Mouse (Mus musculus): Measurements from ENCODE around the gene Rnf11. TPM values are rescaled to one million over a fixed set of nuclear protein-coding genes. Genes with fewer than 3 reads are reported as not detected.
A peak's percentile ranks its signal among the peaks of the same experiment; 100 is the strongest.

The Rnf11 gene
- total RNA-seq (2014; rRNA removed) (158 TPM in 2 replicates), polyA plus RNA-seq (2015; fragmentation: Nextera tagmentation; extraction: Ambion mirVana) (83.4 and 89.3 TPM in 2 replicates)

DNA sequence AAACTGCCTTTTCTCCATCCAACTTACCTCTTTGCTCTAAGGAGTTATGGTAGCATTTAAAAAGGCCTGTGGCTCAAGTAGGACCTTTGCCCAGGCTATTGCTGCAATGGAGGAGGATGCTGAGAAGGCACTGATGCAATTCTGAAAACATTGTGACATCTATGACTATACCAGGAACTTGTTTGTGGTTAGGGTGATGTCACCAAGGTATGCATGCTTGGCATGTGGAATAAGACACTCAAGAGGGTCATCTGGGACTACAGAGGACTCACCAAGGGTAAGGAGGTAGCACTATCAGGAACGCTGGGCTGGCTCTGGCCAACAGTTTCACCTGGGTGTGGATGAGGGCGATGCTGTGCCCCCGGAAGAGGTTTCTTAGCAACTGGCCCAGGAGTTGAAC, at the start of gene Rnf11:
Rnf11 (minus strand) TSS at position 108 of the 400 bp plus-strand sequence.
- no peaks in the 10 kb centered on the region for H3K4me1 ChIP-seq (ENCODE audit: insufficient read depth, low read length)
- H3K9me3 ChIP-seq (ENCODE audit: low read length) = no peaks in the 10 kb centered on the region
- TF ChIP-seq CTCF (IDR thresholded peaks at IDR 0.05) = no peak
- H3K4me3 ChIP-seq (ENCODE audit: low read depth, low read length) = no peak within 1 kb of the TSS
- H3K9ac ChIP-seq (replicated peaks; ENCODE audit: low read length, poor library complexity, severe bottlenecking) = no peak within 1 kb of the TSS
- DNase-seq (ENCODE audit: low spot score) (no peak), ATAC-seq (ENCODE audit: low FRiP score) (no peak)
- WGBS = 91% methylated on average over 3 of the region's 3 CpGs
- H3K27ac ChIP-seq (ENCODE audit: low read depth, low read length) = no peak within 1 kb of the TSS
- H3K4me2 ChIP-seq (ENCODE audit: low read depth, low read length, poor library complexity, severe bottlenecking) = no peak within 1 kb of the TSS
- H3K36me3 ChIP-seq (ENCODE audit: insufficient read depth, low read length) = no peaks in the 10 kb centered on the region
- no peaks in the 10 kb centered on the region for H3K27me3 ChIP-seq (ENCODE audit: insufficient read depth, low read length)

DNA sequence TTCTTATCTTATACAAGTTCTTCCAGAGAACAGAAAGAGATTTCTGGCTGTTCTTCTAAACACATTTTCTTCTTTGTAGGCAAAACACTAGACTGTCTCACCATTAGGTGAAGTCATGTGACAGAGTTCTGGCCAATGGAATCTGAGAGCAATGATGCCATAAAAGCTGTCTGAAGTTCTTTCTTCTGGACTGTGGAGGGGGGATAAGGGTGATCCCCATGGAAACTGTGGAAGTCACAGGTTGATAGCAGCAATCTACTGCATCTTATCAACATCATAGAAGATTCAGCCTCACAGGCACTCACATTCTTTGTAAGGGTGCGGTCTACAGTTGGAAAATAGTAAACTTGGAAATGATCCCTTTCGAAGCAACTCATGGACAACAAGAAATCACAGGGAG, 46.6 kb upstream of the Rnf11 start, which contains the start of gene 4930522H14Rik:
4930522H14Rik (minus strand) TSS at position 187 of the 400 bp plus-strand sequence.
- H3K4me3 ChIP-seq (ENCODE audit: low read depth, low read length) = no peak within 1 kb of the TSS
- H3K27me3 ChIP-seq (ENCODE audit: insufficient read depth, low read length) = no peaks in the 10 kb centered on the region
- H3K27ac ChIP-seq (ENCODE audit: low read depth, low read length) = no peak within 1 kb of the TSS
- no peak for DNase-seq (ENCODE audit: low spot score)
- H3K36me3 ChIP-seq (ENCODE audit: insufficient read depth, low read length) = no peaks in the 10 kb centered on the region
- ATAC-seq (ENCODE audit: low FRiP score) = no peak
- H3K4me1 ChIP-seq (ENCODE audit: insufficient read depth, low read length) = no peaks in the 10 kb centered on the region
- no peak within 1 kb of the TSS for H3K9ac ChIP-seq (replicated peaks; ENCODE audit: low read length, poor library complexity, severe bottlenecking)
- no peaks in the 10 kb centered on the region for H3K9me3 ChIP-seq (ENCODE audit: low read length)
- WGBS = 99% methylated on average over 2 of the region's 2 CpGs
- H3K4me2 ChIP-seq (ENCODE audit: low read depth, low read length, poor library complexity, severe bottlenecking) = no peak within 1 kb of the TSS
- no peak for TF ChIP-seq CTCF (IDR thresholded peaks at IDR 0.05)

DNA sequence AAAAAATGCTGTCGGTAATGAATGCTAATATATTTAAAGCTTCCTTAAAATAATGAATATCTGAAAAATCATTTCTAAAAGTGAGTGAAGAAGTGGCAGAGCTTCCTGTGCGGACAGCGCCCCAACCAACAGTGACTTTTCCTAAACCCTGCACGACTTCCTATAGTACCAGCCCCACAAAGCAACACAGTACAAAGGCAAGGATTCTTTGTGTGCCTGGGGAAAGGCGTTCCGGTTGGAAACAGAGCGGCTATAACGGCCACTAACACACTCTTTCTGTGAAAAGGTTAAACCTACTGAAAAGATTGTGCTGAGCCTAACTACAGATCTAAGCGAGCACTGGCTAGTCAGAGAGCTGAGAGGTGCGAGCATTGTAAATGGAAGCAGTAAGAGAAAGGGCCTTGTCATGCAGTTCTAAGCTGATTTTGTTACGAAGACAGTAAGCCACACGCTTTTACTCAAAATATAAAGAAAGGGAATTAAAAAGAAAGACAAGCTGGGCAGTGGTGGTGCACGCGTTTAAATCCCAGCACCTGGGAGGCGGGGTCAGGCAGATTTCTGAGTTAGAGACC, 45.8 kb upstream of the Rnf11 start:
- no peak overlapping the region for H3K27ac ChIP-seq (ENCODE audit: low read depth, low read length)
- no peaks in the 10 kb centered on the region for H3K36me3 ChIP-seq (ENCODE audit: insufficient read depth, low read length)
- no peaks in the 10 kb centered on the region for H3K4me1 ChIP-seq (ENCODE audit: insufficient read depth, low read length)
- no peaks in the 10 kb centered on the region for H3K27me3 ChIP-seq (ENCODE audit: insufficient read depth, low read length)
- no peak for ATAC-seq (ENCODE audit: low FRiP score)
- TF ChIP-seq CTCF (IDR thresholded peaks at IDR 0.05) = no peak
- DNase-seq (ENCODE audit: low spot score) = no peak
- H3K9me3 ChIP-seq (ENCODE audit: low read length) = no peaks in the 10 kb centered on the region
- H3K4me3 ChIP-seq (ENCODE audit: low read depth, low read length) = no peak overlapping the region
- no peak overlapping the region for H3K9ac ChIP-seq (replicated peaks; ENCODE audit: low read length, poor library complexity, severe bottlenecking)
- no peak overlapping the region for H3K4me2 ChIP-seq (ENCODE audit: low read depth, low read length, poor library complexity, severe bottlenecking)
- WGBS = 19% methylated on average over 15 of the region's 15 CpGs

DNA sequence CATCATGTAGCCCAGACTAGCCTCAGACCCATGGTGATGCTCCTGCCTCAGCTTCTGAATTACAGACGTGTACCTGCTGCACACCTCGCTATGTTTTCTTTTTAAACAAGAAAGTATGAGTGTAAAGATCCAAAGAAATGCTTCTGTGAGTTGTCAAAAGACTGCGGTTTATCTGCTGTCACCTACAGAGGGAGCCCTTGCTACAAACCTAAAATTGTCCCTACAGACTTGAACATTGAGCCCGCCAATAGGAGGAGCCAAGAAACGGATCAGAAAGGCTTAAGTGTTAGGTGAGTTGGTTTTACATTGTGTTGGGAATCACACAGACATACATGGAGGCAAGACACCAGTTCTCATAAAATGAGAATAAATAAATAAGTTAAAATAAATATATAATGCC, 20.4 kb upstream of the Rnf11 start:
- H3K4me3 ChIP-seq (ENCODE audit: low read depth, low read length) = no peak overlapping the region
- ATAC-seq (ENCODE audit: low FRiP score) (no peak), DNase-seq (ENCODE audit: low spot score) (peak; percentile 72)

DNA sequence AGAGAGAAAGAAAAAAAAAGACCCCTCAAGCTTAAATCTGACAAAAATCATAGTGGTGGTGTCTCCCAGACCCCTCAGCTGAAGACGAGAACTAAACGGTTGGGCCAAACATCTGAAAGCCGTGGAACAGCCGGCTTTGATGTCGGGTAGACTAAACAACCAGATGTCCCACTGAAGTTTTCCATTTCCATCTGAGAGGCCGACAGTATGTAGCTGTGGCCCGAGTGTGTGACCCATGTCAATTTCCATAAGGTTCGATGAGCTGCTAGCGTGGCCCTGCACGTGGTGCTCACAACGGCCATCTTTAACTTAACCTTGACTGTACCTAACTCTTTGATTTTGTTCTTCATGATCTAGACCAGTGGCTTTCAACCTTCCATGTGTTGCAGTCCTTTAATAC, 13.9 kb upstream of the Rnf11 start:
- H3K4me1 ChIP-seq (ENCODE audit: insufficient read depth, low read length) = no peaks in the 10 kb centered on the region
- no peak overlapping the region for H3K4me2 ChIP-seq (ENCODE audit: low read depth, low read length, poor library complexity, severe bottlenecking)
- no peak overlapping the region for H3K27ac ChIP-seq (ENCODE audit: low read depth, low read length)
- H3K4me3 ChIP-seq (ENCODE audit: low read depth, low read length) = no peak overlapping the region
- no peaks in the 10 kb centered on the region for H3K36me3 ChIP-seq (ENCODE audit: insufficient read depth, low read length)
- TF ChIP-seq CTCF (IDR thresholded peaks at IDR 0.05) = no peak
- 81% methylated on average over 11 of the region's 11 CpGs for WGBS
- no peaks in the 10 kb centered on the region for H3K9me3 ChIP-seq (ENCODE audit: low read length)
- H3K27me3 ChIP-seq (ENCODE audit: insufficient read depth, low read length) = no peaks in the 10 kb centered on the region
- no peak overlapping the region for H3K9ac ChIP-seq (replicated peaks; ENCODE audit: low read length, poor library complexity, severe bottlenecking)
- DNase-seq (ENCODE audit: low spot score) (no peak), ATAC-seq (ENCODE audit: low FRiP score) (no peak)

More for the DNA sequence above, 20.4 kb upstream of the Rnf11 start:
- no peaks in the 10 kb centered on the region for H3K9me3 ChIP-seq (ENCODE audit: low read length)
- no peak overlapping the region for H3K9ac ChIP-seq (replicated peaks; ENCODE audit: low read length, poor library complexity, severe bottlenecking)
- H3K27me3 ChIP-seq (ENCODE audit: insufficient read depth, low read length) = no peaks in the 10 kb centered on the region
- H3K36me3 ChIP-seq (ENCODE audit: insufficient read depth, low read length) = no peaks in the 10 kb centered on the region
- no peak overlapping the region for H3K27ac ChIP-seq (ENCODE audit: low read depth, low read length)
- TF ChIP-seq CTCF (IDR thresholded peaks at IDR 0.05) = peak; percentile 78
- no peaks in the 10 kb centered on the region for H3K4me1 ChIP-seq (ENCODE audit: insufficient read depth, low read length)
- H3K4me2 ChIP-seq (ENCODE audit: low read depth, low read length, poor library complexity, severe bottlenecking) = no peak overlapping the region
- 12% methylated on average over 5 of the region's 5 CpGs for WGBS

DNA sequence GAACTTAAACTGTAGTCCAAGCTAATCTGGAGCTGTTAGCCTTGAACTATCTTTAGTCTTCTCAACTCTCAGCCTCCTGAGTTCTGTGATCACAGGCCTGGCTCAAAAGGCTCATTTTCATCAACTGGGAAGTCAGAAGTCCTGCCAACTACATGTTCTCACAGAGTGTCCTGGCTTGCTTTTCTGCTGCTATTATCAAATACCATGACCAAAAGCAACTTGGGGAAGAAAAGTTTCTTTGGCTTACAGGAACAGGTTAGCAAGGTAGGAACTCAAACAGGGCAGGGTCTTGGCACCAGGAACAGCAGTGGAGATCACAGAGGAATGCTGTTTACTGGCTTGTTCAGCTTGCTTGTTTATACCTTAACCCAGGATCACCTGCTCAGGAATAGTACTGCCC, 9.1 kb upstream of the Rnf11 start:
- DNase-seq (ENCODE audit: low spot score) = no peak
- H3K36me3 ChIP-seq (ENCODE audit: insufficient read depth, low read length) = no peaks in the 10 kb centered on the region

More for the DNA sequence above, 9.1 kb upstream of the Rnf11 start:
- Histone ChIP-seq H3K9ac (replicated peaks; ENCODE audit: low read length, poor library complexity, severe bottlenecking) (no peak overlapping the region), H3K4me3 (ENCODE audit: low read depth, low read length) (no peak overlapping the region), H3K4me2 (ENCODE audit: low read depth, low read length, poor library complexity, severe bottlenecking) (no peak overlapping the region), H3K4me1 (ENCODE audit: insufficient read depth, low read length) (no peaks in the 10 kb centered on the region), H3K9me3 (ENCODE audit: low read length) (no peaks in the 10 kb centered on the region), H3K27ac (ENCODE audit: low read depth, low read length) (no peak overlapping the region), H3K27me3 (ENCODE audit: insufficient read depth, low read length) (no peaks in the 10 kb centered on the region)
- TF ChIP-seq CTCF (IDR thresholded peaks at IDR 0.05) = no peak
- no peak for ATAC-seq (ENCODE audit: low FRiP score)
